Mouse (Mus musculus) kidney, postnatal 4 days (tissue): ENCODE measurements around the gene Rptor.
A peak's percentile ranks its signal among the peaks of the same experiment; 100 is the strongest.

ENCODE experiments used
- DNase-seq, 2 experiments: peaks; one replicate each; pipeline ENCODE4 v3.0.0; 2021; ENCODE audit warnings: mixed read lengths in 2 of 2

Gene Rptor

DNA sequence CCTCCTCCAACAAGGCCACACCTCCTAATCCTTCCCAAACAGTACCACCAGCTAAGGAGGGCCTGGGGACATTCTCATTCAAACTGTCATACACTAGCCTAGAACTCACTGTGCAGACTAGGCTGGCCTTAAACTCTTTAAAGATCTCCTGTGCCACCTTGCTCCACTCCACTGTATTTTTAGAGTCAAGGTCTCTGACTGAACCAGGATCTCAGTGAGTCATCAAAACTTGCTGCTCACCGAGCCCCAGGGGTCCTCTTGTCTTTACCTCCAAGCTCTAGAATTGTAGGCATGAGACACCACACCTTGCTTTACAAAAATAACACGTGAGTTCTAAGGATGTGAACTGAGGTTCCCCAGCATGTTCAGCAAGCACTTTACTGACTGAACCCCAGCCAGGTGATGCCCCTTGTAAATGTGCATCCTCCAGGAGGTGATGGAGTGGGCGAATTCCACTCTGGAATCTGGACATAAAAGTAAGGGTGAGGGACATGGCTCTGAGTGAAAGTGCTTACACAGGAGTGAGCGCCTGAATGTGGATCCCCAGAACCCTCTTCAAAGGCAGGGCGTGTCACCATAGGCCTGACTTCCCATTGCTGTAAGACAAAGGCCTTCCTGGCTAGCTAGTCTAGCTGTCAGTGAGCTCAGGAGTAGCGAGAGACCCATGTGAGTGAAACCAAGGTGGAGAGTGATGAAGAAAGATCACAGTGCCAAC lies 89.6 kb downstream of the Rptor start:
- DNase-seq: no peak

DNA sequence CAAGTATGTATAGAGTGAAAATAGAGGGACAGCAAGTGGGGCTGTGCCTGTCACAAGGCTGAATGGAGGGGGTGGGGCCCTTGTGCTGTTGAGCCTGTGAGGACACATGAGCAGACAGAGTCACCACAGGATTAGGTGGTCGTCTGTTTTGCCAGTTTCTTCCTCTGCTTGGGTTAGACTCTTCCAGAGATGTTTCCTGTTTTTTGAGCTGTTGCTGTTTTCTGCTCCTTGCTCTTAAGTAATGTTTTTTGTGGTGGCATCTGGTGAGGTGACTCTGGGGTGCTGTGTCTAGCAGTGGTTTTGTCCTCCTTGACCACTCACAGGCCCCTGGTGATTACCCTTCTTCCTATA lies 90.2 kb downstream of the Rptor start:
- DNase-seq: no peak

DNA sequence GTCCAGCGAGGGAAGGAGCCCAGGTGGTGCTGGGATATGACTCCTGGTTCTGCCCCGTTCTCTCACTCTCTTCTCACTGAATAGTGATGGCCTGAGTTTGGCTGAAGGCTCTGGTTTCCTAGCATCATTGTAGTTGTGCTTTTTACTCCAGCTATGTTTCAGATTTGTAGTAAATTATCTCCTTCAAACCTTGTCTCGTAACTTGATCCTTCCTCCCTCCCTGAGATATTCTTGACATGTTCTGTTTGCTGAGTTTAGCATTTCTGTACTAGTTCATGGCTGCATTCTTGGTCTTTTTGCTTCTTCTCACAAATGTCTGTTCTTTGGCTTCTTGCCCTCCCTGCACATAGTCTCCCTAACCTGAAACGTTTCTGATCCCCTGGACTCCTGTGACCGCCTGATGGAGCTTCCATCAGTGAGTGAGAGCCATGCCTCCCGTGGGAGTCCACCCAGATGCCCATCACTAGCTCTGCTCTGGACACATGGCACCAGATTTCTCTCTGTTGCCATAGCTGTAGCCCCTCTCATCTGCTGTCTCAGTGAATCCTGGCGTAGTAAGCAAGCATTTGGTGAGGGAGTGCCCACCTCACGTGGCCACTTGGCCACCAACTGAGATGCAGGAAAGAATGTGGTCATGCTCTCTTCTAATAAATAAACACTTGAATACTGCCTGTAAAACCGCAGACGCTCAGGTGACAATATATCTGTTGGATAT lies 91.6 kb downstream of the Rptor start:
- DNase-seq: no peak

DNA sequence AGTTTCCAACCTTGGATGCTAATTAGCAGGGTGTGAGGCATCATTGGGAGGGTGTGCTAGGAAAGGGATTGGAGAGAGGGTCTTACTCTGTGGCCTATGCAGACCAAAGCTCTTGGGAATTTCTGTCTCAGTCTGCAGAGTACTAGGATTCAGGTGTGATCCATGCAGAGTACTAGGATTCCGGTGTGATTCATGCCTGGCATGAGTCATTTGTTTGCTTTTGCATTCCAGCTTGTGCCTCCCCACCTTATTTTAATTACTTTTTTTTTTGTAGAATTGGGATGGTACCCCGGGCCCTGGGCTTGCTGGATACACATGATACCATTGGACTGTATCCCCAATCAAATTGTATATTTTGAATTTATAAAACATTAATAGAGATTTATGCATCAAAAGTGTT lies 93.7 kb downstream of the Rptor start:
- no peak for DNase-seq

DNA sequence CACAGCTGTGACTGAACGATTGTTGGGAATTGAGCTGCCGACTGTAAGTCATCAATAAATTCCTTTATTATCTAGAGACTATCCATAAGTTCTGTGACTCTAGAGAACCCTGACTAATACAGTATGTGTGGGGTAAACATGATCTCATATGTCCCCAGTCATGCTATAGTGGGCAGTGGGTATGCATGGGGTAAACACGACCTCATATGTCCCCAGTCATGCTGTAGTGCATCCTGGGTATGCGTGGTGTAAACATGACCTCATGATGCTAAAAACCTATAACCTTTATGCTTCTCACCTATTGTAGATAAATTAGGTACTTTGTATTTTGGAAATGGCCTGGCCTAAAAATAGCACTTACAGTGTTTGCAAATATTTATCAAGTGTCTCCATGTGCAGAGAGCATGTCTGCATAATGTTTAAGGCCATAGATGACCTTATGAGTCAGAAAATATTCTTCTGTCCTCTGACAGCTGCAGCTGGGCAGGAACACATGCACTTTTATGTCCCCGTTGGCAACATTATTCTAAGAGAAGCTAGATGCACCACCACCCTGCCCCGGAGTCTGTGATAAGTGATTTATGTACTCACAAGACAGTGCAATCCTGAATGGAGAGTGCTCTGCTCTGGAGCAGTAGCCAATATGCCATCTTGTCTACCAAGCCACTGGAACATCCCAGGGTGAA lies 102.8 kb downstream of the Rptor start:
- DNase-seq: no peak

DNA sequence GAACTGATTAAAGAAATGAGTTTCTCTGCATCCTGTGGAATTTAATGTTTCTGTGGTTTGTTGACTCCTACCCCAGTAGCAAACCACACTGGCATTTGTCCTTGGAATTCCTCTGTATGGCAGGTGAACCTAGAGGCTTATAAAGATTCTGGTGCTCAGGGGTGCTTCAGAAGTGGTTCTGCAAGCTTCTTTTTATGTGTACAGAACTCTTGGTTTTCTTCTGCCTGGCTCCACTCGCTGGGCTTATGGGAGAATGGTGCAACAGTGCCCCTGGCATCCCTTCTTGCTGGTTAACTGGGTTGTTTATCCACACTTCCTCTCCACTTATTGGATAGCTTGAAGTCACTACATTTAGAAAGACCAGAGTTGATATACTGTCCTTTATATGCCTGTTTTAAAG lies 104.6 kb downstream of the Rptor start:
- DNase-seq: no peak

DNA sequence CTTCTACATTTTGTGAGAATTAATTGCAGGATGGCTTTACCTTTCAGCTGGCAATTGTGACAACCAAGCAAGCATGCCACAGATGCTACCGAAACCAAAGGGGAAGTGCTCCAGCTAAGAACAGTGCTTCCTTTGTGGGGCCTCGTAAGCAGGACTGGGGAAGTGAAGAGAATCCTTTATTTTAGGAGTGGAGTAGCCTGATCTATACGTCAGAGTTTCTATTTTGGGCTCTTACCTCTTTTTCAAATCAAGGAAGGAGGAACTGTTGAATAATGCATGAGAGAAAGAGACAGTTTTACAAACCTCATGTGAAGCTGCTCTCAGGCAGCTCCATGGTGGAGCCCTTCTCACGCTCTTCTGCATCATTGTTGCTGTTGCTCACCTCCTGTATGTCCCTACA lies 106.5 kb downstream of the Rptor start:
- DNase-seq: no peak

DNA sequence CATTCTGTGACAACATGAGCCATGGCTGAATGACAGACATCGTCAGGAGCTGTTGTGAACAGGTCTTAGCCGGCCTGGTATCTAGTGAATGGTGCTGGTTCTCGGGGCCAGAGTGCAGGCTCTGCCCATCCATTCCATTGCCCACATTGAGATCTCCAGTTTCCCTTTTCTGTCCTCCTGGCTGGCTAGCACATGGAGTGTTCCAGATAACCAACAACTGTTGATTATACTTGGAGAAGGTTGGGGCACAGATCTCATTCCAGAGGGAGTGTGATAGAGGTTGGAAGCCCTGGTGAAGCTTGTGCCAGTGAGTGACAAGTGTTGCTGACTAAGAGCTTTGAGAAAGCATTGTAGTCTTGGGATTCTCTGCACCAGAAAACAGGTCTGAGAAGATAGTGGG lies 107.6 kb downstream of the Rptor start:
- DNase-seq: no peak

DNA sequence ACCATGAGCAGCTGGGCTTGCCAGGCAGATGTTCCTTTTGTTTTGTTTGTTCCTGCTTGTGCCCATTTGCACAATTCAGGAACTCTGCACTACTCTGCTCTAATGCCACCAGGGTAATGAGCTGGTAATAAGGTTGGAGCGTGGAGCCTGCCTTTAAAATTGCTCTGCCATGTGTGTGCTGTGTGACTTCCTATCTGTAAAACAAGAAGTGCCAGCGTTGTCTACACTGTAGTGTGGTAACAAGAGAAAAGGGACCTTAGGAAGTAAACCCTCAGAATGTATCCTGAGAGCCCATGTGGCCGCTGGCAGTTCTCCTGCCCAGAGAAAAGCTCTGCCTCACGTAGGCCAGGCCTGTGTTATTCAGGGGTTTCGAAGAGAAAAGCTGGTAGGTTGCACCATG lies 108.1 kb downstream of the Rptor start:
- no peak for DNase-seq

DNA sequence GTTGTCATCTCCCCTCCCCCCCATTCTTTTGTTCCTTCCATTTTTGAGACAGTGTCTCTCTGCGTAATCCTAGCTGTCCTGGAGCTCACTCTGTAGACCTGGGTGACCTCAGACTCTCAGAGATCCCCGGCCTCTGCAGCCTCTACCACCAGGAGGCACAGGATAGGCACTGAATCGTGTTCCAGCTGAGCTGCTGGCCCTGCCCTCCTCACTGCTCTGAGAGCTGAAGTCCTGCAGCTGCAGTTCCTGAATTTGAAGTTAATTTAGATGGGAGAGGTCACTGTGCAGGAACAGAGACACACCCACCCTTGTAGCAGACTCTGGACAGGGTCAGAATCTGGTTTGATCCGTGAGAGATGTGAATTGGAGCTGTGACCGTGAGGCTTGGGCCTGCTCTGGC lies 112.7 kb downstream of the Rptor start:
- DNase-seq: peak; percentile 24 to 37

DNA sequence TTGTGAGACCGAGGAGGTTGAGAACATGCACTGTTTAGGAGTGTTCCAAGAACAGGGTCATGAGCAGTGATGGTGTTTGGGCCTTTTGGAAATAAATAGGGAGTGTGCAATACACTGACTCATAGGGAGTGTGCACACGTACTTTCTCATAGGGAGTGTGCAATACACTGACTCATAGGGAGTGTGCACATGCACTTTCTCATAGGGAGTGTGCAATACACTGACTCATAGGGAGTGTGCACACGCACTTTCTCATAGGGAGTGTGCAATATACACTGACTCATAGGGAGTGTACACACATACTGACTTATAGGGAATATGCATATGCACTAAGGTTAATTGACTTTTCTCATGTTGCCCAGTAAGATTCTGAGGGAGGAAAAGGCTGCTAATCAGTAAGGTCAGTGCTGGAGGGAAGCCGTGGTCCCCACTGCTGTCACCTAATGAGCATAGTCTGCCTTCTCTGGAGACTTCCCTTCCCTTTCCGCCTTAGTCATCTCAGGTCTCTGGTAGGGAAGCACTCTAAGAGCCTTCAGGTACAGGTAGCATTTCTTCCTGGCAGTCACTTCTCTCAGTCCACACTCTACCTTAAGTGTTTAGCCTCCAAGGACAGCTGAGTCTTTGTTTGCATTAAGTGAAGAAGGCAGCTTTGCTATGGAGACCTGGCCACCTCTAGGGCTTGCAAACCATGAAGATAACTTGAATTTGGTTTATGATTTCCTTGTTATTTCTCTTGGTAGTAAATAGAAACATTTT lies 113.3 kb downstream of the Rptor start:
- DNase-seq: no peak

DNA sequence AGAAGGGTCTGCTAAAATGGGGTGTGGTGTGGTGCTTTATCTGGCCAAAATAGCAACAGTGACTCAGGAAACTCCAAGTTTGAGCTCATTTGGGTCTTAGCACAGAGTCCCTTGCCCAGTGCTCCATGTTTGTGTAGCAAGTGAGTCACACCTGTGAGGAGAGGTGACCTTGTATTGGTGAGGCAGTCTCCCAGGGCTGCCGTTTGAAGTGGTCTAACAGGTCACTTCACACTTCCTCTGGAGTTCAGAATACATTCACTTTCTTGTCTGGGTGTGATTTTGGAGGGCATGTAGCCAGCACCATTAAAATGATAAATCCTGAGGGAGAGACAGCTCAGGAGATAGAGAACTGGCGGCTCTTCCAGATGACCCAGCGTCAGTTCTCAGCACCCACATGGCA lies 115.4 kb downstream of the Rptor start:
- DNase-seq: no peak

DNA sequence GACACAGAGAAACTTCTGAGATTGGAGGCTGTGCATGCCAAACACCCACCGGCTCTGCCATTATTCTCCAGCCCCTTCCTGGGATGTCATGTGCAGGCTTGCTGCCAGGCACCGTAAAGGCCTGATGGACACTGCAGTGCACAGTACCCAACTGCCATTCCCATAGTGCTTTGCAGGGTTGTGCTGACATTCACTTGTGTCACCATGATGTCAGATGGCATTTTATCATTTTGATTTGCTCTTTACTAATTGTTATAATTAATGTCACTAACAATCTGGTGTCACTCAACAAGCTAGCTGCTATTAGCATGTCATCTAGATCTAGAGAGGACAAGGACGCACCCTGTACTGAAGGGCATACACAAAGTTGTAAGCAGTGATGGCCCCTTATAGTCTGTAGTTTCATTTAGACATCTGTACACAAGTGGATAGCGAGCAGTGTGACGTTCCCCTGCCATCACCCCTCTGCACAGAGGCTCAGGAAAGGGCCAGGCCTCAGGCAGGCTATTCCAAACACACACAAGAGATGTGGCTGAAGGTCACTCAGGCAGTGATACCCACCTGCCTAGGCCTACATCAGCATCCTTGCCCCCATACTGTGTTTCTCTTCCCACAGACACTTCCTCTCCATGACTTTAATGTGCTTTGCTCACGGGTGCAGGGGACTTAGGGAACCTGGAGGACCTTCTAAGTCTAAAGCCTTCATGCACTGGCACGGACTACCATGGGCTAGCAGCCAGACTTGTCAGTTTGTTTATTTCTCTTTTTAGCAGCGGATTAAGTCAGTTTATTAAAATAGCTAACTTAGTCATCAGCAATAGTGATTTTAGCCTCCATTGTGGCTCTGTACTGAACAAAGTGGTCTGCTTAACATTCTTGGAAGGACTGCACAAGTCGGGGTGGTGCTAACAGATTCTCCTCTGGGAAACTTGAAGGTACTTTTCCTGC lies 117.7 kb downstream of the Rptor start:
- DNase-seq: no peak

DNA sequence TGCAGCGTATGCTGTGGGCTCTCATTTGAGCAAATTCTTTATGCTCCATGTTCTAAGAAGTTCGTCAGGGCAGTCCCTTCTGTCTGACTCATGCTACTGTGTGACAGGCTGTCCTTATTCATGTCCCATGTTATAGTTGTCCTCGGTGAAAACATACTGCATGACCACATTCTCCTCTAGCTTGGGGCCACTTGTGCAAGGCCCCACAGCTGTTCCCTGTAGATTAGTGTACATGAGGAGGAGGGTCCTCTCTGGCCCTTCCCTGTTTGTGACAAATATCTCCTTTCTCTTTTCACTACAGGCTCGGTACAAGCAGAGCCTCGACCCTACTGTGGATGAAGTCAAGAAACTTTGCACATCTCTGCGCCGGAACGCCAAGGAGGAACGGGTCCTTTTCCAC lies 122.0 kb downstream of the Rptor start:
- DNase-seq: no peak

DNA sequence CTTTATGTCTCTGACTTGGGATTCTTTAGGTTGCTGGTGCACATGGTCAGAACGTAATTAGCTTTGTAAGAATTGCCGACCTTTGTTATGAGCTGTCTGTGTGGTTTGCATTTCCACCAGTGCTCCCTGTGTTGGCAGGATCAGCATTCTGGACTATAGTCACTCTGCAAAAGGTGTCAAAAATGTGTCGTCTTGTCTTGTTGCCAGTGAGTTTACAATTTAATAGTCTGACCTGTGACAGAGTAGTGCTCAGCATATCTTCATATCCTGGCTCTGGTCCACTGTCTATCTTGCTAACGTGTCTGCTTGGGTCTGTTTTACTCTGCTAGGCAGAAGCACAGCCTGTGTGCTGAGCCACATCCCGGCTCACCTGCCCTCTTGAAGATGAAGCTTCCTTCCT lies 128.7 kb downstream of the Rptor start:
- no peak for DNase-seq

DNA sequence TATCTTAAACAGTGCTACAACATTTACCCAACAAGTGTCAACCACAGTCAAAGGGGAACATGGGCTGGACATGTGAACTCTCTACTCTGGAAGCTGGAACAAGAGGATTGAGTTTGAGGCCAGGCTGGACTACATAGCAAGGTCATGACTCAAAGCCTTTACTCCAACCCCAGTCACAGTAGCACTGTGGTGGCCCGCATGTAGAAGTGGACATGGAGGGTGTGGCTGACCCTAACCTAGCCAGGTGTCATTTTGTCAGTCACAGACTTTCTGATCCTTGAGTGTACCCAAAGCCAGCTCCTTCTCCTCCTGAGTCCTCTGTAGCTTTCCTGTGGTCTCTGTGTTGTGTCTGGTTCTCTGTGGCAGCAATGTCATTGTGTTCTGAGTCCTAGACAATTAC lies 129.7 kb downstream of the Rptor start:
- no peak for DNase-seq

DNA sequence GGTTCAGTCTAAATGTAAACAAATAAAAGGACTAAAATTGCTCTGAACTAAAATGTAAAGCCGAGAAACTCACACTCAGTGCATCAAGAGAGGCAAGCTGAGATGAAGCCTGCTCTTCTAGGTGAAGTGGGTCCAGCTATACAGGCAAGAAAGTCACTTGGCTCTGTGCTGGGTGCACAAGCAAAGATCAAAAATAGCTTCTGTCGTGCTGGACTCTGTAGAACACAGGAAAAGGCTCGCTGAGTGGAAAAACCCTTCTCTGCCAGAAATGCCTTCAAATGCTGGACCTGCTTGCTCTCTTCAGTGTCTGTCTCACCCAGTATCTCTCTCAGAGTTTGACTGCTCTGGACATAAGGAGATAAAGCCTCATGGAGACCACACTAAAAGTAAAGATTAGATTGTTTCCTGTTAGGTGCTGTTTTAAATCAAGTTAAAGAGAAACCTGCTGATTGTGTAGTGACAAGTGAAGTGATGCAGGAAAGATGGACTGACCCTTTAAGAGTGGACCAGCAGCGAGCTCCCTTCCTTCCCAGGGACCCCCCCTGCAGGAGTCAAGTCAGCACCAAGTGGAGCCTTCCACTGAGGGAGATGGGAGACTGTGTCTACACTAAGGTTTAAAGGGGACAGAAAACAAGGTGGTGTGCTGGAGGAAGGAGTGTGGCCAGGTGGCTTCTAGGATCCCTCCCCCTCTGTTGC lies 130.4 kb downstream of the Rptor start:
- DNase-seq: no peak

DNA sequence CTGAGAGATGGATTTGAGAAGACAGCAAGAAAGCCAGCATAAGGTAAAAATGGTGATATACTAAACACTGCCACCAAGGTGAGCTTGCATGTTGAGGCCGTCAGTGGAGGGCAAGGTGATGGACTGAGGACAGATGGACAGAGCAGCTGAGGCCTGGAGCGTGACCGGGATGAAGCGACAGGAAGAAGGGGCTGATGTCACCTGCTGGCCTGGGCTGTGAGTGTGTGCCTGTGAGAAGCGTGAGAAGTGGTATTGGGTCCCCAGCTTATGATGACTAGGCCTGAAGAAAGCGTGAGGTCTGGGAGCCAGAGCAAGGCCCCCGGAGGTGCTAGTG lies 130.9 kb downstream of the Rptor start:
- no peak for DNase-seq

DNA sequence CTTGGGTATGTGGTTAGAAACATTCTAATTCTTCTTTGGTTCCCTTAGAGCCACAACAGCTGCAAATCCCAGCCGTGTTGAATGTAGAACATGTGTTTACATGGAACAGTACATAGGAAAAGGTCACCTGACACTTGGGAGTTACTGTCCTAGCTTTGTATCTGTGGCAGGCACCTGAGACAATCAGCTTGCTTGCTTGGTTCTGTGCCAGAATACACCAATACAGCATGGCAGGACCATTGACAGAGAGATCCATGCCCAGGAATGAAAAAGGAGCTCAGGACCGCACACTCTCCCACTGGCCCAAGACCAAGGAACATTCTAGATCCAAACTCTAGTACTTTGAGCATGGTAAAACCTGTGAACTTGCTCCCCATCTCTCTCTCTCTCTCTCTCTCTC lies 132.4 kb downstream of the Rptor start:
- no peak for DNase-seq

DNA sequence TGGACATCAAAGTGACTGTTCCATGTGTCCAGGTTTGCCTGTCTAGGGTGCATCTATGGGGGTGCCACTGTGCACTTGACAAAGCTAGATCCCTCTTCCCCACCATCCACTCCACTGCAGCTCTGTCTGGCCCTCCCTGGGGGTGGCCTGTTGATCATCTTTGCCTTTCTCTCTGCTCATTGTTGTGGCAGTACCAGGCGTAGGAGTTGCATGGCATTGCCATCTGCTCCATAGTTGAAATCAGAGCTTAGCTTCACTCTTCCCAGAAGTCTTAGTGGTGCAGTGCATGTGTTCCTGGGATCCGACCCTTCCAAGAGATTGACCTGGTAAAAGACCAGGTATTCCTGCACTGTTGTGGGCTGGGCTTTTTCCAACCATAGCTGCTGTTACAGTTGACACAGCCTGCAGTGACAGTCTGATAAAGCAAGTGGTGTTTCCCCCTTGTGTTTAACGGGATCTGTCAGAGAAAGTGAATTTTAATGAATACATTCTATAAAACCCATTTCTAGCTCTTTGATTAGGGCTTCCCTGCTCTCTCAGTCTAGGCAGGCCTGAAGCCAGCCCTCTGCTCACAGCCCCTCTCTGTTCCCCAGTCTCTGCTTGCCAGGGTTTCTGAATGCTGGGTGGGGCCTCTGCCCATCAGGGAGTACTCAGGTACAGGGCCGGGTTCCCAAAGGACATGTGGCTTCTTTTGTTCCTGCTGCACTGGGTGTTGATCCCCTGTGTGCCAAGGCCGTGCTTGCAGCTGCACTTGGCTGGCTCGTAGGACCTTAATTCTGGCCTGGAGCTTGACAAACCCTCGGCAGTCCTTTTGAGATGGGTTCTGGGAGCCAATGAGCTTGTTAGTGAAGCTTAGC lies 136.5 kb downstream of the Rptor start:
- DNase-seq: no peak

DNA sequence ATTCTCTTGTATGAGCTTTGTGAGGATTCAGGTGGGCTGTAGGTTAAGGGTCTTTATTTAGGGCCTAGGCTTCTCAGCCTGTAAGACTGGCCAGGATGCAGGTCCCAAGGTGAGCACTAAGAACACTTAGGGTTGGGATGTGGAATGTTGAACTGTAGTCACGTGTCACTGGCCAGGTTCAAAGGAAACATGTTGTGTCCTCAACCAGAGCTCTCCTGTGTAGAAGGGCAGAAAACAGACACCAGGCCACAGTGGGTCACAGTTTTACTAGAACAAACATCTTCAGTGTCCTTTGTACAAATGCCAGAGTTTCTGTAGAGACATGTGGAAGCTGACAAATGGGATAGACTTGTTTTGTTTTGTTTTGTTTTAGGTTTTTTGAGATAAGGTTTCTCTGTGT lies 138.7 kb downstream of the Rptor start:
- no peak for DNase-seq
